ENCODE assay signal across 1 mouse cellular context in genomic region chr7:28432252-28432651, GRCm38 (mm10).
TF ChIP-seq lines count a peak whose summit lies in the region.

No protein-coding gene starts in this region.

TF ChIP-seq in MEL, 35 proteins besides CTCF, POLR2A, EP300 and RAD21 (continued from another document):
- TF ChIP-seq MYC (IDR thresholded peaks at IDR 0.05; ENCODE audit: low read depth, low read length) (no peak), ZKSCAN1 (IDR thresholded peaks at IDR 0.05; ENCODE audit: low read depth, low read length) (no peak), NRF1 (IDR thresholded peaks at IDR 0.05; ENCODE audit: insufficient read depth, low read depth, low read length, poor library complexity, severe bottlenecking) (no peak), GABPA (IDR thresholded peaks at IDR 0.05; ENCODE audit: low read depth, low read length) (no peak), SMC3 (IDR thresholded peaks at IDR 0.05; ENCODE audit: low read depth, low read length) (no peak), ELF1 (IDR thresholded peaks at IDR 0.05; ENCODE audit: low read depth, low read length) (peak; percentile 55), POLR2AphosphoS2 (IDR thresholded peaks at IDR 0.05; ENCODE audit: low read length) (0 out of 2 replicates have a peak, but pooled peaks have one; percentile 52), TBP (IDR thresholded peaks at IDR 0.05; ENCODE audit: low read depth, low read length) (no peak), MAFK (IDR thresholded peaks at IDR 0.05; ENCODE audit: borderline replicate concordance, low read depth, low read length) (peak; percentile 77; the same call in 1 of the 2 replicates), HCFC1 (IDR thresholded peaks at IDR 0.05; ENCODE audit: low read depth, low read length) (no peak), TCF12 (IDR thresholded peaks at IDR 0.05; ENCODE audit: low read depth, low read length) (peak; percentile 99), GATA1 (IDR thresholded peaks at IDR 0.05; ENCODE audit: low read depth, low read length) (peak; percentile 95), CHD2 (IDR thresholded peaks at IDR 0.05; ENCODE audit: low read length) (no peak; the same call in 1 of the 2 replicates), SIN3A (IDR thresholded peaks at IDR 0.05; ENCODE audit: low read length) (peak; percentile 96), TAL1 (IDR thresholded peaks at IDR 0.05; ENCODE audit: low read length) (peak; percentile 69), POLR2AphosphoS5 (IDR thresholded peaks at IDR 0.05; ENCODE audit: borderline replicate concordance, low read depth, low read length) (no peak), ZNF384 (IDR thresholded peaks at IDR 0.05; ENCODE audit: low read depth, low read length) (peak; percentile 36; the same call in 1 of the 2 replicates), RCOR1 (IDR thresholded peaks at IDR 0.05; ENCODE audit: low read depth, low read length) (peak; percentile 90), JUND (IDR thresholded peaks at IDR 0.05; ENCODE audit: low read depth, low read length) (no peak), USF2 (IDR thresholded peaks at IDR 0.05; ENCODE audit: borderline replicate concordance in 1 of 2, insufficient read depth in 1 of 2, low read depth in 1 of 2, low read length in 2 of 2) (no peak), ZC3H11A (IDR thresholded peaks at IDR 0.05; ENCODE audit: low read depth, low read length) (peak; percentile 25; the same call in 1 of the 2 replicates), MAX (IDR thresholded peaks at IDR 0.05; ENCODE audit: low read length) (no peak), ZMIZ1 (IDR thresholded peaks at IDR 0.05; ENCODE audit: low read depth, low read length) (no peak), MAZ (IDR thresholded peaks at IDR 0.05; ENCODE audit: low read depth, low read length) (0 out of 2 replicates have a peak, but pooled peaks have one; percentile 44), BHLHE40 (IDR thresholded peaks at IDR 0.05; ENCODE audit: borderline replicate concordance, low read depth, low read length) (peak; percentile 70), MXI1 (IDR thresholded peaks at IDR 0.05; ENCODE audit: low read depth, low read length) (peak; percentile 63), NELFE (IDR thresholded peaks at IDR 0.05; ENCODE audit: low read depth, low read length) (no peak), KAT2A (conservative IDR thresholded peaks at IDR 0.05; ENCODE audit: low read depth, low read length) (peak; percentile 51; the same call in 1 of the 2 replicates), MYB (IDR thresholded peaks at IDR 0.05; ENCODE audit: low read depth, low read length) (peak; percentile 72), CHD1 (IDR thresholded peaks at IDR 0.05; ENCODE audit: low read depth, low read length) (0 out of 2 replicates have a peak, but pooled peaks have one; percentile 76), UBTF (IDR thresholded peaks at IDR 0.05; ENCODE audit: borderline replicate concordance, insufficient read depth, low read depth, low read length) (no peak), MEF2A (IDR thresholded peaks at IDR 0.05; ENCODE audit: extremely low read depth, insufficient replicate concordance, low read depth, low read length, poor library complexity, severe bottlenecking) (peak; percentile 38; the same call in 1 of the 2 replicates), ETS1 (IDR thresholded peaks at IDR 0.05; ENCODE audit: low read depth, low read length) (peak; percentile 99)
